In the genomic region with DNA sequence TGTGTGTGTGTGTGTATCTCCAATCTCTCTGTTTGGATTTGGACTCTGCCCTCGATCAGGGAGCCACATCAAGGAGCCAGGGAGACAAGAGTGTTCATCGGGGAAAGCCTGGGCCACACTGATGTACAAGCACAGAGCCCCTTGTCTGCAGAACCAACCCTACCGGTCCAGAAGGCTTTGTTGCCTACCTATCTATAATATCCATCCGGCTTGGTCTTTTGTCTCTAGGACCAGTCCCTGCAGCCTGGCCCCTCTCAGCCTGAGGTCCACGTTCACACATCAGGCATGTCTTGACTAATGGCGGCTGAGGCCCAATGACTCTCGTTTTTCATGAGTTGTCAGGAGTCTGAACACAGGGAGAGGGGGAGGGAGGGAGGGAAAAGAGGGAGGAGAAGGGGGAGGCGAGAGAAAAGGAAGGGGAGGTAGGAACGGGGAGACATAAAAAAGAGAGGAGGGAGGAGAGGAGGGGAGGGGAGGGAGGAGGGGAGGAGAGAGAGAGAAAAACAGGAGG, we compare ENCODE assay signal across 11 mouse cellular contexts.
DNase-seq lines count a peak whose midpoint lies in the region; ATAC-seq lines count a peak whose summit lies in the region.
"Had no signal": no experiment of that assay in that cellular context is flagged by ENCODE, and none has a peak within 500 bp of the region (broad histone marks: within the 10 kb centered on the region; RNA-seq: fewer than 3 reads in every experiment).

No protein-coding gene starts in this region.

- H3K27ac ChIP-seq in midbrain, embryonic 12.5 days (replicated peaks), result peak overlapping the region; percentile 91
- H3K27ac ChIP-seq in heart, embryonic 12.5 days (ENCODE audit: poor library complexity, severe bottlenecking), result no peak overlapping the region
- H3K27ac ChIP-seq: gastrocnemius, adult 2 months; lung, embryonic 15.5 days had no signal

- peak; percentile 52 for ATAC-seq in midbrain, embryonic 12.5 days (ENCODE audit: low FRiP score, low read depth)
- ATAC-seq in activated CD4-positive, CD25-positive, alpha-beta regulatory T cell, adult 4 months, result no peak
- ATAC-seq in heart, embryonic 12.5 days (ENCODE audit: insufficient number of reproducible peaks, low FRiP score), result no peak

- no peak overlapping the region for H3K4me3 ChIP-seq in midbrain, embryonic 12.5 days
- H3K4me3 ChIP-seq in heart, embryonic 12.5 days, result no peak overlapping the region
- H3K4me3 ChIP-seq: gastrocnemius, adult 2 months; lung, embryonic 15.5 days had no signal

- H3K9me3 ChIP-seq in midbrain, embryonic 12.5 days, result no peaks in the 10 kb centered on the region
- H3K9me3 ChIP-seq in heart, embryonic 12.5 days (replicated peaks), result no peaks in the 10 kb centered on the region
- H3K9me3 ChIP-seq: lung, embryonic 15.5 days had no signal

- no peaks in the 10 kb centered on the region for H3K27me3 ChIP-seq in midbrain, embryonic 12.5 days
- H3K27me3 ChIP-seq in heart, embryonic 12.5 days (replicated peaks), result peaks cover 5% of the 10 kb centered on the region; the same call in 1 of the 2 replicates
- H3K27me3 ChIP-seq: CH12.LX; lung, embryonic 15.5 days had no signal

- no peaks in the 10 kb centered on the region for H3K36me3 ChIP-seq in midbrain, embryonic 12.5 days
- no peaks in the 10 kb centered on the region for H3K36me3 ChIP-seq in heart, embryonic 12.5 days
- H3K36me3 ChIP-seq: lung, embryonic 15.5 days had no signal

- 34% methylated on average over 9 of the region's 9 CpGs for WGBS in midbrain, embryonic 12.5 days
- 49% methylated on average over 9 of the region's 9 CpGs for WGBS in heart, embryonic 12.5 days

- intact Hi-C loops in left cerebral cortex, postnatal 4 days (cut with DNase I), result loop anchor here (2.0 to 10.0 kb wide), 5 partner anchors 341 to 1899 kb away; no protein-coding TSS in a partner anchor

- H3K9ac ChIP-seq in midbrain, embryonic 12.5 days (replicated peaks), result no peak overlapping the region
- no peak overlapping the region for H3K9ac ChIP-seq in heart, embryonic 12.5 days
- H3K9ac ChIP-seq: lung, embryonic 15.5 days had no signal

- peaks cover 27% of the 10 kb centered on the region for H3K4me1 ChIP-seq in midbrain, embryonic 12.5 days
- H3K4me1 ChIP-seq in heart, embryonic 12.5 days (replicated peaks), result peaks cover 7% of the 10 kb centered on the region

- DNase-seq in left cerebral cortex, postnatal 4 days, result peak; percentile 8
- DNase-seq in left cerebral cortex, adult 18-20 months (ENCODE audit: low spot score in 2 of 2), result no peak
- DNase-seq in forelimb bud, embryonic 11.5 days (ENCODE audit: low read depth, low spot score), result peak; percentile 74
- no peak for DNase-seq in urinary bladder, adult 2 months (ENCODE audit: low spot score)
- no peak for DNase-seq in lung, postnatal 14 days

- H3K4me2 ChIP-seq in midbrain, embryonic 12.5 days (replicated peaks), result peak overlapping the region; percentile 34
- no peak overlapping the region for H3K4me2 ChIP-seq in heart, embryonic 12.5 days

Comparison
In these comparisons a context has a peak if more than half of its experiments do, and no peak if none do; other contexts are left out.
1. DNase-seq: peak in left cerebral cortex, postnatal 4 days (single experiment) and forelimb bud, embryonic 11.5 days (single experiment); none in left cerebral cortex, adult 18-20 months (0 of 2), urinary bladder, adult 2 months (single experiment) and lung, postnatal 14 days (single experiment).